Mouse (Mus musculus): ENCODE data around the gene Foxj3.

DNA sequence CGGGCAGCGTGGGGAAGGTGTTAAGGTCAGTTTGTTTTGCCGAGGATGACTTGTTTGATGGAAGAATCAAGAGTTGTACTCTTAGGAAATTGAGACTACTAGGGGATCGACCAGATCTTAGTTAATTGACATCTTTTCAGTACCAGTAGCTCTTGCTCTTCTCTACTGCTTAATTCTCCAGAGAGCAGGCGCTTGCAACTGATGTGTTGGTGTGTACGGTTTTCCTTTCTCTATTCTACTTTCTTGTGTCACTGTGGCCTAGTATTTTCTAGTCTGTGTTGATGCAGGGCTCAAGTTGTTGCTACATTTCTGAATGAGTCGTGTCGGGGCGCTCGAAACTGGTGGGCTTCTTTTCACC lies 3.7 kb downstream of the Foxj3 start:
- no peak for TF ChIP-seq CTCF (IDR thresholded peaks at IDR 0.05; ENCODE audit: control insufficient read depth, insufficient read depth, low read length)
- TF ChIP-seq POLR2A (IDR thresholded peaks at IDR 0.05; ENCODE audit: borderline replicate concordance, control insufficient read depth, low read depth, low read length): no peak
